8 mouse cellular contexts compared by ENCODE assay signal in genomic region chr3:116614295-116614892, GRCm38 (mm10). TPM values are rescaled to one million over a fixed set of nuclear protein-coding genes. Genes with fewer than 3 reads are reported as not detected.
DNase-seq lines count a peak whose midpoint lies in the region; ATAC-seq and TF ChIP-seq lines count a peak whose summit lies in the region.

Trmt13 (minus strand) TSS chr3:116614587.

- no peaks in the 10 kb centered on the region for H3K9me3 ChIP-seq in kidney, embryonic 15.5 days (replicated peaks)
- H3K9me3 ChIP-seq in hindbrain, embryonic 11.5 days (ENCODE audit: control insufficient read depth, low read length) = no peaks in the 10 kb centered on the region
- H3K9me3 ChIP-seq in midbrain, embryonic 12.5 days = no peaks in the 10 kb centered on the region

- H3K36me3 ChIP-seq in kidney, embryonic 15.5 days = peaks cover 63% of the 10 kb centered on the region
- H3K36me3 ChIP-seq in hindbrain, embryonic 11.5 days (ENCODE audit: control insufficient read depth, insufficient read depth, low read length) = peaks cover 13% of the 10 kb centered on the region; the same call in 1 of the 2 replicates
- H3K36me3 ChIP-seq in midbrain, embryonic 12.5 days = peaks cover 56% of the 10 kb centered on the region

- no peak within 1 kb of the TSS for H3K4me3 ChIP-seq in kidney, embryonic 15.5 days (replicated peaks)
- no peak within 1 kb of the TSS for H3K4me3 ChIP-seq in bone marrow, adult 2 months (replicated peaks; ENCODE audit: control insufficient read depth, low read depth, low read length)
- H3K4me3 ChIP-seq in hindbrain, embryonic 11.5 days (ENCODE audit: low read depth, low read length) = no peak within 1 kb of the TSS
- H3K4me3 ChIP-seq in midbrain, embryonic 12.5 days = no peak within 1 kb of the TSS

- WGBS in kidney, embryonic 15.5 days = 86% methylated on average over 10 of the region's 10 CpGs
- 85% methylated on average over 10 of the region's 10 CpGs for WGBS in bone marrow, adult 2 months
- 79% methylated on average over 10 of the region's 10 CpGs for WGBS in hindbrain, embryonic 11.5 days
- 83% methylated on average over 10 of the region's 10 CpGs for WGBS in midbrain, embryonic 12.5 days

- no peak for DNase-seq in kidney, postnatal 36 days
- no peak for DNase-seq in hindbrain, embryonic 11.5 days (ENCODE audit: low spot score)
- DNase-seq in left cerebral cortex, postnatal 4 days = no peak
- DNase-seq in cerebellum, postnatal 14 days = no peak
- DNase-seq in frontal cortex, postnatal 10 days (ENCODE audit: low spot score in 2 of 2) = no peak

- H3K27ac ChIP-seq in kidney, embryonic 15.5 days = no peak within 1 kb of the TSS
- H3K27ac ChIP-seq in bone marrow, adult 2 months (ENCODE audit: control insufficient read depth, insufficient read depth, low read depth, low read length, poor library complexity) = no peak within 1 kb of the TSS
- no peak within 1 kb of the TSS for H3K27ac ChIP-seq in hindbrain, embryonic 11.5 days (ENCODE audit: low read depth, low read length)
- H3K27ac ChIP-seq in midbrain, embryonic 12.5 days (replicated peaks) = no peak within 1 kb of the TSS

- no peaks in the 10 kb centered on the region for H3K27me3 ChIP-seq in kidney, embryonic 15.5 days
- H3K27me3 ChIP-seq in hindbrain, embryonic 11.5 days (ENCODE audit: control insufficient read depth, insufficient read depth, low read length) = no peaks in the 10 kb centered on the region
- H3K27me3 ChIP-seq in midbrain, embryonic 12.5 days = no peaks in the 10 kb centered on the region

- no peaks in the 10 kb centered on the region for H3K4me1 ChIP-seq in kidney, embryonic 15.5 days
- no peaks in the 10 kb centered on the region for H3K4me1 ChIP-seq in bone marrow, adult 2 months (ENCODE audit: control insufficient read depth, insufficient read depth, low read length)
- H3K4me1 ChIP-seq in hindbrain, embryonic 11.5 days (replicated peaks; ENCODE audit: control insufficient read depth, insufficient read depth, low read length) = no peaks in the 10 kb centered on the region
- no peaks in the 10 kb centered on the region for H3K4me1 ChIP-seq in midbrain, embryonic 12.5 days

- TF ChIP-seq CTCF in bone marrow, adult 2 months (IDR thresholded peaks at IDR 0.05; ENCODE audit: control insufficient read depth, insufficient read depth, low read length) = no peak

- no peak within 1 kb of the TSS for H3K4me2 ChIP-seq in kidney, embryonic 15.5 days
- no peak within 1 kb of the TSS for H3K4me2 ChIP-seq in hindbrain, embryonic 11.5 days (replicated peaks; ENCODE audit: low read depth, low read length)
- no peak within 1 kb of the TSS for H3K4me2 ChIP-seq in midbrain, embryonic 12.5 days (replicated peaks)

- no peak for TF ChIP-seq POLR2A in bone marrow, adult 2 months (IDR thresholded peaks at IDR 0.05; ENCODE audit: borderline replicate concordance, control insufficient read depth, low read depth, low read length)

- ATAC-seq in kidney, embryonic 15.5 days (replicated peaks; ENCODE audit: low FRiP score) = no peak
- no peak for ATAC-seq in hindbrain, embryonic 11.5 days (ENCODE audit: low FRiP score)
- ATAC-seq in midbrain, embryonic 12.5 days (ENCODE audit: low FRiP score, low read depth) = no peak

- H3K9ac ChIP-seq in kidney, embryonic 15.5 days = no peak within 1 kb of the TSS
- H3K9ac ChIP-seq in hindbrain, embryonic 11.5 days (ENCODE audit: low read depth, low read length) = no peak within 1 kb of the TSS
- H3K9ac ChIP-seq in midbrain, embryonic 12.5 days (replicated peaks) = no peak within 1 kb of the TSS

- intact Hi-C loops in left cerebral cortex, postnatal 4 days (cut with DNase I) = no loop called here

RNA-seq across cellular contexts. Expression of gene Trmt13, which starts in this region (rescaled TPM):
- polyA plus RNA-seq in kidney, embryonic 15.5 days (2015; fragmentation: Nextera tagmentation; extraction: Ambion mirVana) = 29.0 and 30.4 TPM in 2 replicates
- polyA plus RNA-seq in bone marrow, adult 2 months (2011; ENCODE audit: insufficient read depth, insufficient read length, low replicate concordance, missing spikeins) = 9.4 and 22.0 TPM in 2 replicates
- 22.8 and 31.3 TPM in 2 replicates for polyA plus RNA-seq in hindbrain, embryonic 11.5 days (2014; fragmentation: Nextera tagmentation; extraction: Ambion mirVana)
- total RNA-seq in left cerebral cortex, postnatal 4 days (2021) = 10 to 100 TPM; 17.9 to 20.0 TPM
- 31.4 and 34.8 TPM in 2 replicates for polyA plus RNA-seq in midbrain, embryonic 12.5 days (2016; fragmentation: Nextera tagmentation; extraction: Ambion mirVana)
